Mouse (Mus musculus) kidney, adult 18-20 months (tissue): ENCODE measurements around the gene Emc10.
A peak's percentile ranks its signal among the peaks of the same experiment; 100 is the strongest.

ENCODE experiments used
- DNase-seq: peaks from one replicate; pipeline ENCODE4 v3.0.0; 2021

Emc10 gene

GRCm38 (mm10) chr7:44495992-44496770 is at the start of gene Emc10, which contains the start of gene Fam71e1:
Gene Emc10, minus strand, starts transcription at chr7:44496529.
Gene Fam71e1, plus strand, starts transcription at chr7:44496581.
- peak; percentile 98 for DNase-seq

DNA sequence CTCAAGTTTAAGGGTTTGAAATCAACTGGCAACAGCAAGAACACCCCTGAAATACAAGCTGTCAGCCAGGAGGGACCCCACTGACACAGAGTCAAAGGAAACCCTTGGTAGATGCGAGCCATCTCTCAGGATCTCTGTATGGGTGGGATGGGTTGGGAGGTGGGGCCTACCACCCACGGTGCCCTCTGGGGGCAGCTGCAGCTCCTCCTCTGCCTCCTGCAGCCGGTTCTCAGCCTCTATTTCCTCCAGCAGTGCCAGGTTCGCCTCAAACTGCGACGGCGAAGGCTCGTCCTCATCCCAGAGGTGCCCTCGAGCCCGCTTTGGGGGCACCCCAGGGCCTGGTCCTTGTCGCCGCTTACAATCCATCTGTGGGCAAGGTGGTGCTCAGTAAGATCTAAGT is 46.7 kb upstream of the Emc10 start:
- DNase-seq = no peak

DNA sequence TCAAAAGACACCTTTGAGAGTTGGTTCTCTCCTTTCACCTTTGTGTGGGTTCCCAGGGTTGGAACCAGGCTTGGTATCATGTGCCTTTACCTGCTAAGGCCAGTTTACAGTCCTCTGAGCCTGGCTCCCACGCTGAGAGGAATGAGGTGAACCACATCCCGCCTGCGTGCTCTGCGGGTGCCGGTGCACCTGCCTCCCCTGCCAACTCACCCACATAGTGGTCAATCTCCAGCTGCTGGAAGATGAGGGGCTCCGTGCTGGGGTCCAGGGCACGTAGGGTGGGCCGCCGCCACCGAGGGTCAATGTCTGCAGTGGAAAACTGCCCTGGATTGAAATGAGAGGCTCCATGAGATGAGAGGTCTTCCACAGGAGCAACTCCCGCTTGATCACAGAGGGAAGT is 46.2 kb upstream of the Emc10 start:
- DNase-seq = no peak

DNA sequence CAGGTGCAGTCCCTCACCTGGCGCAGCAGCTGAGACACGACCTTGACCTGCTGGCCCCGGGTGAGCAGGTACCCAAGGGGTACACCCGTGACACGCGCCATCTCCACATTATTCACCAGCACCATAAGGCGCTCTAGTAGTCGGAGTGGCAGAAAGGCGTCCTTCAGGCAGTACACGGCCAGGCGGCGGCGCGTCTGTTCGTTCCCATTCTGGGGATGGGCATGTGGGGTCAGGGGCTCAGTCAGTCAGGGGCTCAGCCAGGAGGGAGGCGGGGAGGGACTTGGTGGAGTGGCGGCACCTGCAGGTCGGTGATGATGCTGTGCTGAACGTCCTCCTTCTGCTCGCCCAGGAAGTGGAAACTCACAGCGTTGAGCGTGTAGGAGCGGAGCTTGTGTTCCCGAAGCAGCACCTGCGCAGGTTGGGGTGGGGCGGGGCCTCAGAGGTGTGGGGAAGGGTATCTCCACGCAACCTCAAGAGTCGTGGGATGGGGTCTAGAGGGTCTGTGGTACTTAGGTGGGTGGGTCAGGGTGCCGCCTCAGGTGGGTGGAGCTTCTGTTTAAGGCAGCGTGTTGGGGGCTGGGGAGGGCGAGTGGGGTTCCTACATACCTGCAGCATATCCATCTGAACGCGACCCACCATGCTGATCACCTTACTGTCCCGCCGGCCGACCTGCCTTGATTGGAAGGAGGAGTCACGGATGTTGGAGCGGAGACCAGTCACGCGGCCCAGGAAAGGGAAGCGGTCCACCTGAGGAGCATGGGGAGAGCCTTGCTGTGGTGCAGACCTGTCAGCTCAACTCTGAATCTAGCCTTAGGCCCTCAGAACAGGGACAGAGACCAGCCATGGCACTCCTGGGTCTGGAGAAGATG is 42.7 kb upstream of the Emc10 start:
- DNase-seq = no peak

GRCm38 (mm10) chr7:44537496-44537895 is 41.2 kb upstream of the Emc10 start:
- no peak for DNase-seq

DNA sequence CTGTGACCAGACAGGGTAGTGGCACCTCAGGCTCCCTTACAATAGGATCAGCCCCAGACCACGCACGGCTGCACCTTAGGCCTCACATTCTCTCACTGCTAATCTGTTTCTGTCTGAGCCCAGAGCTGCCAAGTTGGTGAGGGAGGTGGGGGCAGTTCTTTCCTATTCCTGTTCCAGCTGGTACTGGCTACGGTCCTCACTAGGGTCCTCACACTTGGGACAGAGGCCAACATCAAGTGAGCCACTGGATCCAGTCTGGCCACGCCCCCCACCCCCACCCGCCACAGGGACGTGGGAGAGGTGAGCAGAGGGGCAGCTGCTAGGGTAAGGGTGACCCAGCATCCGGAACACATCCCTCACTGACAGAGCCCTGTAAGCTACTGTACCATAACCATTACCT is 40.7 kb upstream of the Emc10 start:
- no peak for DNase-seq

- peak; percentile 55 for DNase-seq
Measured at GRCm38 (mm10) chr7:44536590-44536968, 40.2 kb upstream of the Emc10 start.

DNA sequence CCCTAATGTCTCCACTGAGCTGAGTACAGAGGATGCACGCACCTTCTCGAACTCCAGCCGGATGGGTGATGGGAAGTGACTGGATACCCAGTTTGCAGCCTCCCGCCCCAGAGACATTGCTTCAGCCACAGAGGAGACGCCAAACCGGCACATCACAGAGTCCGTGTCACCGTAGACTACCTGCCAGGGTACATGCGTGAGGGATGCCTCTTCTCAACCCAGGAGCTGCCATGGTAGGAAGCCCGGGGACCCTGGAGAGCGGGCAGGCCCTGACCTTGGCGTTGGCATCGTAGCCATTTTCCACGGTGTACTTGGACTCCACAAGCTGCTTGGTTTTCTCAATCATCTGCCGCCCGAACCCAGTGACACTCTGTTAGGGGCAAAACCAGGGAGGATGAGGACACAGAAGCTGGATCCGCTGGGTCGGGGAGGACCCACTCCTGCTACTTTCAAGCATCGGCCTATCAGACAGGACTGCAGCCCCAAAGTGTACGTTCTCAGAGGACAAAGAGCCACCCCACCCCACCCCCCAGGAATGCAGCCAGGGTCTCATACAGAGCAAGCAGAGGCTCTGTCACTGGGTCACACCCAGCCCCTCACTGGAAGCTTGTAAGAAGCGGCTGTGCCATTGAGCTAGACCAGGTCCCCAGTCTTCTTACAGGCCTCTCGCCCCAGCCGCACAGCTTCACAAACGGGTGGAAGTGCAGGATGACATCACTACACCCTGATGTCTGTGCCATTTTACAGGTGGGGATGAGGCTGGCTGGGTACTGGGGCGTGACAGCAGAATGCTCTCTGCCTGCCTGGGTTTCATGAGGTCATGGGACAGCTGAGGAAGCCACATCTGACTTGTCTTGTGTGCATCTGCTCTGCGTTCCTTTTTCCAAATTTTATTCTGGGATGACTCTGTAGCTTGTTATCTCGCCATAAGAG is 39.6 kb upstream of the Emc10 start:
- no peak for DNase-seq

GRCm38 (mm10) chr7:44534656-44535441 is 38.5 kb upstream of the Emc10 start:
- DNase-seq = no peak

DNA sequence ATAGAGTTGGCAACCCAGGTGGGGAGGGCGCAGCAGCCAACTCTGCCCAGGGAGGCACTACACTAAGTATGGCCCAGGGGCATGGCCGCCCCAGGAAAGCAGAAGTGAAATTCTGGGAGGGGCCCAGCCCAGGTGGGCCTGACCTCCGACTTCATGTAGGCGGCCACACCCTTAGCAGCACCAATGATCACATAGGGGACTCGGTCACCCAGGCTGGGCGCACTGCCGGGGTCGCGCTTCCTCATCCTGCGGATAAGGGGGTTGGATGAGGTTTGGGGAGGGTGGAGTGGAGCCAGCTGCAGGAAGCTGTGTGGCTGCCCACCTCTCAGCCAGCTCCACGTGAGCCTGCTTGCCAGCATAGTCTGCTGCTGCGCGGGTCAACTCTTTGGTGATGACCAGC is 37.9 kb upstream of the Emc10 start:
- DNase-seq = no peak

DNA sequence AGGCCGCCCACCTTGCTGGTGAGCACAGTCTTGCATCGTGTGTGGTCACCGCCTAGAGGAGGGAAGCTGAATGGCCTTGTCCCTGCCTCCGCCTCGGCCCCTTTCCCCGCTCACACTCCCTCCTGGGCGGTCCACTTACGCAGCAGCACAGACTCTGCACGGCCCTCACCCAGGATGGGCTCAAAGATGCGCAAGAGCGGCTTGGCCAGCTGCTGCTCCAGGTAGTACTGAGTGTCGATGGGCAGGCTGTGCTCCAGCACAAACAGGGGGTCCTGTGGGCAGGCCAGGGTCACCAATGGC is 37.4 kb upstream of the Emc10 start:
- no peak for DNase-seq

DNA sequence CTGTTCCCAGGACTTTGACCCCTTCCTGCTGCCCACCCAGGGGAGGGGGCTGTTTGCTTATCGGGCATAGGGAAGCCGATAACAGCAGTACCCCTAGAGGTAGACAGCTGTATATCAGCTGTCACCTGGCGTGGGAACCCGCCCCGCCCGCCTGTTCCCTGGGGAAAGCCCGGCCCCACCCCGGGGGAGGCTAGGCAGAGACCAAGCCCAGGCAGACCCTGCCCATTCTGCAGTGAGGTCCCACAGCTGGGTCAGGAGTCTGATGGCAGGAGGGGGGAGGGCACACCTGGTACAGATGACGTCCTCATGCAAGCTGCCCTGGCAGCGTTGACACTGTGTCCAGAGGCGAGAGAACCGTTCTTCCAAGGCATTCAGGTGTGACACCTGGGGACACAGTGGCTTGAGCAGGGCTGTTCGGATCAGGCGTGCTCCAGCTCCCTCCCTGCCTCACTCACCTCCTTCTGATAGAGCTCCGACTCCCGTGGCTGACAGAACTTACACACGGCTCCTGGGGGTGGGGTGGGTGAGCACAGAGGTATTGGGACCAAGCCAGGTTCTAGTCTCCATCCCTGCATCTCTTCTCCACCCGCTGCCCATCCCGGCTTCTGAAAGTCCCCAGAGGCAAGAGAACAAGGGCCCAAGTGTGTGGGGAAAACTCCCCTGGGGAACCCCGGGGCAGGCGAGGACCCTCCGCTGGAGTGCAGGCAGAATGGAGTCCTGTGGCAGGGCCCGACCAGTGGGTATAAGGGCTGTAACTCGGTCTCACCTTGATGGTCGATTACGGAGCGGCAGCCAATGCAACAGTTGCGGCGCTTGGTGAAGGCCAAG is 36.8 kb upstream of the Emc10 start:
- DNase-seq = no peak

DNA sequence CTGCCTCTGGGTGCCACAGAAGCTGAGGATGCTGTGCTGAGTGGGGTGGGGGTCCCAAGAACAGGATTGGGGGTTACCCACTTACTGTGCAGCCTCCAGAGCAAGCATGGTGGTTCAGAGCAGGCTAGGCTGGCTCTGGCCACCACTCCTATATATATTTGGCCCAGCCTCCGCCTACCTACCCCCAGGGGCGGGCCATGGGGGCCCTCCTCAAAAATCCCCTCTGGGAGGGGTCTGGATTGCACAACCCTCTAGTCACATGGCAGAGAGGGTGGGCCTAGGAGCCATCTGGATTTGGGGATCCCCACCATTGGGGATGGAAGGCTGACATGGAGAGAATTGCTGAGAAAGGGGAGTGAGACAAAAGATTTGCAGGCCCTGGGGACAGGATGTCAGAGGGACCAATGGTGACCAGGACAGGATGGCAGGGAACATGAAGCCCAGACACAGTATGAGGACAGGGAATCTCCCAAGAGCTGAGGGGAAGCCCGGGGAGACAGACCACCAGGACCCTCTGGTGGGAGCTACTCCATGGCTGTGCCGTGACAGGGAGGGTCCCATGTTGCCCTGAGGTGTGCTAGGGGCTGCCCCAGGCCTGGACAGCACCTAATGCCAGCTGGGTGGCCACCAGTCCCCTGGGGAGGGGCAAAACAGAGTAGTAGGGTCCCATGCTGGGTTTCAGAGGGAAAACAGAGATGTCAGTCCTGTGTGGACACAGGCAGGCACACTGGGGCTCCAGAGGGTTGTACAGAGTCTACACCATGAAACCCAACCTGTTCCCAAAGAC is 35.8 kb upstream of the Emc10 start, which contains the start of gene Spib:
Gene Spib, minus strand, starts transcription at position 126 of the 787 bp plus-strand sequence.
- DNase-seq = no peak

GRCm38 (mm10) chr7:44531207-44531606 is 34.9 kb upstream of the Emc10 start:
- no peak for DNase-seq

GRCm38 (mm10) chr7:44530507-44530906 is 34.2 kb upstream of the Emc10 start:
- no peak for DNase-seq

DNA sequence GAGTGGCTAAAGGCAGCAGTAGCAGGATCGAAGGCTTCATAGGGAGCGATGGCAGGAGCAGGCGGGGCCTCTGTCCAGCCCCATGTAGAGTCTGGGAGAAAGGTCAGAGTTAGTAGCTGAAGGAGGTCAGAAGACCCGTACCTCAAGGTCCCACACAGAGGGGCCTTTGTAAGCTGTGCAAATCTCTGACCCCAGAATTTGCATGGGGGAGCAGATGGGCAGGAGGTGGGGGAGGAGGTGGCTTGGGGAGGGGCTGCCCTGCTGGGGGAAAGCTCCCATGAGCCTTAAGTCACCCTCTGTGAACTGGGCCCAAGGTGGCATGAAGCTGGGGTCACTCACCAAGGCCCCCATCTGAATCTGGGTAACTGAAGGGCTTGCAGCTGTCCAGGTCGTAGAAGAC is 33.2 kb upstream of the Emc10 start:
- DNase-seq = no peak

DNA sequence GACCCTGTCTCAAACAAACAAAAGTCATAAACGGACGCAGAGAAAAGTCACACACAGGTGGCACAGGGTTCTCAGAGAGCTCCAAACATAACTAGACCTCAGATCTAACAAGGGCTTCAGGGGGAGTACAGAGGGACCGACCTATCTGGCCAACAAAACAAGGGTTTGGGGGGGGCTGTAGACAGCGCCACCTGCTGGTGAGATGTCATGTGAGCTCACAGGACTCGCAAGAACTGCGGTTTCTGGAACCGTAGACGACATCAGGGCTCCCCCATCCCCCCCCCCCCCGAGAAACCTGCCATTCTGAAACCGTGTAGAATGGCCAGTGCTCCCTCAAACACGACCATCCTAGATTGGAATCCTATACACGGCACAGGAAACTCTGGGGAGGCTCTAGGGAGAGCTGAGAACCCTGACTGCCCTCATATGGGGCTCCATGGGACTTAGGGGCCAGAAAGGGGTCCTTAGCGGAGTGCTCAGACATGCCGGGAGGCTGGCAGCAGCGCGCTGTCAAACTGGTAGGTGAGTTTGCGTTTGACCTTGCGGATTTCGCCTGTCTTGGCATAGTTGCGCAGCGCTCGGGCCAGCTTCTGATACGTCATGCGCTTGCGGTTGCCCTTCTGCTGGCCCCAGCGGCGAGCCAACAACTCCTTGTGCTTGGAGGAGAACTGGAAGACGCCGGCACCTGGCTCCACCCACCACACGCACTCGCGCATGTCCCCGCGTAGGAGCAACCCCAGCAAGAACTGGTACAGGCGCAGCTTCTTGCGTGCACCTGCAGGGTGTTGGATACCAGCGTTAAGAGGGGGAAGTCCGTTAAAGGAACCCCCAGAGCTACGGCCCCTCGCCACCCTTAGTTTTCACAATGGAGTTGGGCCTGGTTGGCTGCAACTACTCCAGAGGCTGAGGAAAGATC is 31.4 kb upstream of the Emc10 start:
- DNase-seq = peak; percentile 81

DNA sequence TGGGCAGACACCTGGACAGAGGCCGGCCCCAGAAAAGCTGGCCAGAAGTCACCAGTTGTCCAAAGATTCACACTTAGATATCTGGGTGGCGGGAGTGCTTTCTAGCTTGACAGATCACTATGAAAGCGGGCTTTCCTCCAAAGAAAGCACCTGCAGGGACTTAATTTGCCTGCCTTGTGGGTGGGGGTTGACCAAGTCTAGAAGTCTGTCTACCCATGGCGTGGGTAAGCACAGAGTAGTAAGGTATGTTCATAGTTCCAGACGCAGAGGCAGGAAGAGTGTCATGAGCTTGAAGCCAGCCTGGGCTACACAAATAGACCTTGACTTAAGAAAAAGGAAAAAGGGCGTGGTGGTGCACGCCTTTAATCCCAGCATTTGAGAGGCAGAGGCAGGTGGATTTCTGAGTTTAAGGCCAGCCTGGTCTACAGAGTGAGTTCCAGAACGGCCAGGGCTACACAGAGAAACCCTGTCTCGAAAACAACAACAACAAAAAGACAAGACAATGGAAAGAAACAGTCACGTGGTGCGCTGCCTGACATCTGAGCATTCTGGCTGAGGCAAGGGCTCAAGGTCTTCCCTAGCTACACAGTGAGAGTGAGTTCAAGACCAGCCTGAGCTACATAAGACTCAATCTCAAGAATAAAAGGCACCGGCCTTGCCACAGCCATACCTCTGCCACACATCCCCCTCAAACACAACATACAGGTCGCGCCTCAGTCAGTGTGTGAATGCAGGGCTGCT is 30.3 kb upstream of the Emc10 start:
- no peak for DNase-seq
